Mouse (Mus musculus): ENCODE measurements at regions not wholly inside any gene's neighbourhood (a gene's known extent, or its start where the extent isn't known, plus 50 kb on each side); places are given as distances from the start of the nearest gene placed in this dataset.

- no peak for TF ChIP-seq POLR2A (IDR thresholded peaks at IDR 0.05; ENCODE audit: borderline replicate concordance, insufficient read depth, low read length)
- TF ChIP-seq CTCF (IDR thresholded peaks at IDR 0.05; ENCODE audit: borderline replicate concordance, insufficient read depth, low read depth, low read length), result no peak
Measured at GRCm38 (mm10) chr11:56636606-56637226, 374.5 kb upstream of the Gria1 start.
